Mouse (Mus musculus) megakaryocyte, adult 5-6 weeks (primary cell): ENCODE data around the gene Homer3. TPM values are rescaled to one million over a fixed set of nuclear protein-coding genes. Genes with fewer than 3 reads are reported as not detected.

ENCODE experiments used
- ATAC-seq: 2 replicates; pipeline ENCODE4 v1.8.0; 2016; ENCODE audit warnings: mild to moderate bottlenecking, inconsistent platforms; ENCODE audit not compliant: poor library complexity, severe bottlenecking
- total RNA-seq, 2 experiments: library from RNA; stranded (forward) in 1 of 2; stranded (reverse) in 1 of 2; fragments of 153-499, 151-499 nt in 1 of 2; fragments of 221-1000, 200-1000 nt in 1 of 2; gene quantifications; 2 replicates each; pipeline versions ENCODE4 v1.2.3 to v1.2.4; 2015 to 2017

The Homer3 gene
- total RNA-seq, 2 experiments from 2014 or later: 1.6 to 8.0 TPM

DNA sequence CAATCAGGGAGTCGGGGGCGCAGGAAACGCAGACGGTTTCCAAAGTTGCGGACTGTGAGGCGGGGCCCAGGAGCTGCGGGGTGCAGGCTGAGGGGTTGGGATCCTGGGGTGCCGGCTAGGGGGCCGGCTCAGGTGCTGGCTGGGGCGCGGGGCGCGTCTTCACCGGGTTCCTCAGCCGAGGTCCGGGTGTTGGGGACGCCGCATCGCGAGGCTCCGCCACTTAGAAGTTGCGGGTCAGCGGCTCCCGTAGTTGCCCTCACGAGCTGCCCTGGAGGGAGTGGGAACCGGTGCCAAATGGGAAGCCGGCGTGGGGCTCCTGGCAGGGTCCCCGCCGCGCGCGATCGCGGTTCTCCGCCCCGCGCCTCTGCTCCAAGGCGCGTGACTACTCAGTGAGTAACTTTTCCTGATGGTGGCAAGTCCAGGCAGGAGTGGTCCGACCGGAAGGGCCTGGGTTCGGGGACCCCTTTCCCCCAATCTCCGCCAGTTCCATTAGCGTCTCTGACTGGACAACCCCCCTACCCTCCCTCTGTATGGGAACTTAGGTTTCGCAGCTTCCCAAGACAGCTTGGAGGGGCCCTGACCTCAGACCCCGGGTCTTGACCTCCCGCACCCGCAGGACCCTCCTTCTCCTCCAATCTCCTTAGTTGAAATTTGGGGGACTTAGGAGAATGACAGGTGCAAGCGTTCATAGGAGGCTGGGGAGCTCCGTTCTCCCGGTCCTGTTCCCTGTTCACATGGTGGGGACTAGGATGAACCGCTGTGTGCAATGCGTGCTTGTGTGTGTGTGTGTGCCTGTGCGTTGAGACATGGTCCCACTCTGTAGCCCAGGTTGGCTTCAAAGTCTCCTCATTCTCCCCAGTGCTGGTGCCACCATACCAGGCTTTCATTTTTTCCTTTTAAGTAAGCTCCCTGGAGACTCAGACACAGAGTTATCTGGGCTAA is 780 bp downstream of the Homer3 start:
- ATAC-seq: peak; percentile 14; the same call in 1 of the 2 replicates

DNA sequence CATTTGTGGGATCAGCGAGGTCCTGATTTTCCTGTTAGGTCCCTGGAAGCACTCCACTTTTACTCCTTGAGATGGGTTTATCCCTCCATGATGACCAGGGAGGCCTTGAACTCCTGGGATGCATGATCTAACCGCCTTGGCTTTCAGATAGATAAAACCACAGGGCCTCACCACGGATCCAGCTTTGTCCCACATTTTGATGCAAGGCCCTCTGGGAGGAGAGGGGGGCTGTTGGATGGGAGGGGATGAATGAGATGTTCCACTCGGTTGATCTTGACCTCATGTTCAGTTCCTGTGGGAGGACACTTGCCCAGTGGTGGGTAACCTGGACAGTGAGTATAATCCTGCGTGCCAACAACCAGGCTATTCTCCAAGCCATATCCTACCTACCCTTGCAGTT is 1.8 kb downstream of the Homer3 start:
- no peak for ATAC-seq

DNA sequence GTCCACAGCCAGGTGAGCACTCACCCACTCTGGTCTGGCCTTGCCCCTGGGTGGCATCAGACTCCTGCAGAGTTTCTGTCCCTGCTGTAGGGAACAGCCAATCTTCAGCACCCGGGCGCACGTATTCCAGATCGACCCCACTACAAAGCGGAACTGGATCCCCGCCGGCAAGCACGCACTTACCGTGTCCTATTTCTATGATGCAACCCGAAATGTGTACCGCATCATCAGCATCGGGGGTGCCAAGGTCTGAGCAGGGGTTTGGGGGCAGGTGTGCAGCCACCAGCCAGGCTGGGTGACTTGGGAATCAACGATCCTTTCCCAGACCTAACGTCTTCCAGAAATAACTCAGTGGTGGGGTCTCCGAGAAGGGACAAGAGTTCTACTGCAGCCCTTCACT is 2.7 kb downstream of the Homer3 start:
- ATAC-seq: no peak

DNA sequence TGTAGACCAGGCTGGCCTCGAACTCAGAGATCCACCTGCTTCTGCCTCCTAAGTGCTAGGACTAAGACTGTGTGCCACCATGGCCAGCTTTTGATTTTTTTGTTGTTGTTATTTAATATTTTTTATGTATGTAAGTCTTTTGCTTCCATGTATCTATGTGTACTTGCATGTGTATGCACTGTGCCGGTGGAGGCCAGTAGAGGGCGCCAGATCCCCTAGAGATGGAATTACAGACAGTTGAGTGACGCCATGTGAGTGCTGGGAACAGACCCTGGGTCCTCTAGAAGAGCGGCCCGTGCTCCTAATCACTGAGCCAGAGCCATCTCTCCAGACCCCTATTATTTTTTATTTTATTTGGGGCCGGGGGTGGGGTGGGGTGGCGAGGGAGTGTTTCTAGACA is 4.1 kb downstream of the Homer3 start:
- no peak for ATAC-seq

DNA sequence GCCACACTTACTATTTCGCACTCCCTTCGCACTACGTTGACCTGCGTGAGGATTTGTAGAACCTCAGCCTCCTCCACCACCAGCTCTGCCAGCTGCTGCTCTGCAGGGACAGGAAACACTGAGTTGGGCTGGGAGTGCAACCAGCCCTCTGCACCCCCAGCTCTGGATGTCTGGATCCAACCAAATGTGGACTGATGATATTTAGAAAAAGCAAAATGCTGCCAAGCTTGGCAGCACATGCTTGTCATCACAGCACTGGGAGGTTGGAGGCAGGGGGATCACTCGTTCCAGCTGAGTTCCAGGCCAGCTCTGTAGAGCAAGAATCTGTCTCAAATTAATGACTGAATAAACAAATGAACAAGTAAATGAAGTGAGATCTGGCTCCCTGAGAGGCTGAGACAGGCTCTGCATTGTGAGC is 11.4 kb downstream of the Homer3 start:
- no peak for ATAC-seq

DNA sequence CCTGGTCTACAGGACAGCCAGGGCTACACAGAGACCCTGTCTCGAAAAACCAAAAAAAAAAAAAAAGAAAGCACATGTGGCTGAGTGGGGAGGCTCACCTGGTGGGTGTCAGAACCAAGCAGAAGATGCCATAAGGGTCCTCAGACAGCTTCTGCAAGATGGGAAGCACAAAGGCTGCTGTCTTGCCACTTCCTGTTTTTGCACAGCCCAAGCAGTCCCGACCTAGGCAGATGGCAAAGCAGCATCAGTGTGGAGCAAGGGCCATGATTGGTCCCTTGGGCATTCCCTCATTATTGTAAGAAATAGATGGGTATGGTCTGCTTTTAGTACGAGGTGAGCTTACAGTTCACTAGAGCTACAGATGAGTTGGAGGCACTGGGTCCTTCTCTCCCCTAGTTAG is 18.3 kb downstream of the Homer3 start:
- ATAC-seq: no peak

DNA sequence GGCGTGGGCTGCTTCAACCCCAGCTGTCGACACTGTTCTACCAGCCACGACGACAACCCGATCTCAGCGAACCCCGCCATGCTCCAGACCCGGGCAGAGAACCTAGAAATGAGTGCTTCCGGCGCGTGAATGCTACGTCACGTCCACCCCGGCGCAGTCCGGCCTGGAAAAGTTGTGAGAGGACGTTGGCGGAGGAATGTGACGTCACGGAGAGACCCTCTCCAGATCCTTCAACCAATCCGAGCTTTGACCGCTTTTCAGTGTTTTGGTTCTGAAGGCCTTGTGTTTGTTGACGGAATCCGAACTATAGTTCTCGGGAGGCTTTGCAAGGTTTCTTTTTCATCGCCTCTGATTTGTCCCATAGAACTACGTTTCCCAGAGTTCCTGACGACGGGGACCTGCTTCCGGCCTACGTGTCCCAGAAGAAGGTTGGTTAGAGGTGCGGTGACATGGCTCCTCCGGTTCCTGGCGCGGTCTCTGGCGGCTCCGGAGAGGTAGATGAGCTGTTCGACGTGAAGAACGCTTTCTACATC is 19.8 kb downstream of the Homer3 start, which contains the start of the genes Ddx49 and Cope:
TSS of gene Ddx49 (minus strand) at position 132 of the 533 bp plus-strand sequence.
TSS of gene Cope (plus strand) at position 161 of the 533 bp plus-strand sequence.
- ATAC-seq: peak; percentile 94

DNA sequence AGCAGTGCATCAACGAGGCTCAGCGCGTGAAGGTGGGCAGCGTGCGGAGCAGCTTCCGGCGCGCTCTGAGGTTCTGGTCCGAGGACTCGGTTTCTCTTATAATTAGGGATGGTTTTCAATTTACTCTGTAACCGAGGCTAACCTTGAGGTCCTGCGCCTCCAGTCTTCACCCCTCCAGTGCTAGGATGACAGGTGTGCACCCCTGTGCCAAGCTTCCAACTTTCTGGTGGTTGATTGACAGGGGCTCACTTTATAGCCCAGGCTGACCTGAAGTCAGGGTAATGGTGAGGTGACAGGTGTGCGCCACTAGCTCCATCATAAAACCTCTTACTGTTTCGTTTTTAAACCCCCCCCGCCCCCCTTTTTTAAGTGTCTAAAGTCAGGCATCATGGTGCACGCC is 20.3 kb downstream of the Homer3 start:
- ATAC-seq: 0 out of 2 replicates have a peak, but pooled peaks have one; percentile 8

DNA sequence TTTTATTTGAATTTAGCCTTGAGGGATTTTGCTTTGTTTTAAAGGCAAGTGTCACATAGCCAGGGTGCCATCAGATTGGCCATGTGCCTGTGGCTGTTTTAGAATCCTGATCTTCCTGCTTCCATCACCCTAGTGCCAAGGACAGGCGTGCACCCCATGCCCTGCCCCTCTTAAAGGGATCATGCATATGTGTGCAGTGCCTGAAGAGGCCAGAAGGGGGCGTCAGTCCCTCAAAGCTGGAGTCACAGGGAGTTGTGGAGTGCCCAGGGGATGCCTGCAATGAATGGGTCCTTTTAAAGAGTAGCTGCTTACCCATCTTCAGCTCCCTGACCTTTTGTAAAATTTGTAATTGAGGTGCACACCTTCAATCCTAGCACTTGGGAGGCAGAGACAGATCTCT is 26.7 kb downstream of the Homer3 start:
- no peak for ATAC-seq

DNA sequence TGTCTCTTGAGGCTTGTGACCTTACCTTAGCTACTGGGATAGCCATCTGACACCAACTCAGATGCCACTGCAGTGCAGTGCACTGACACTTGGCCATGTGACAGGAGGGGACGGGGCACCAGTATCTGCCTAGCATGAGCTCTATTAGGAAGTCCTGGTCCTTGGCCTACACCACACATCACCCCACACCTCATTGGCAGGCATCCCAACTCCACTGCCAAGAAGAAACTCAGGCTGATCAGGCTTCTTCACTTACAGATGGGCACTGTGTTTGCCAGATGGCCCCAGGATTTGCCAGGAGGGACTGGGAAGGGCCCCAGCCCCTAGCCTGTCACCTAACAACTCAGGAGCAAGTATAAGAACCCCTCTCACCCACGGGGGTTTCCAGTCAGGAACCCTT is 30.8 kb downstream of the Homer3 start:
- ATAC-seq: no peak

DNA sequence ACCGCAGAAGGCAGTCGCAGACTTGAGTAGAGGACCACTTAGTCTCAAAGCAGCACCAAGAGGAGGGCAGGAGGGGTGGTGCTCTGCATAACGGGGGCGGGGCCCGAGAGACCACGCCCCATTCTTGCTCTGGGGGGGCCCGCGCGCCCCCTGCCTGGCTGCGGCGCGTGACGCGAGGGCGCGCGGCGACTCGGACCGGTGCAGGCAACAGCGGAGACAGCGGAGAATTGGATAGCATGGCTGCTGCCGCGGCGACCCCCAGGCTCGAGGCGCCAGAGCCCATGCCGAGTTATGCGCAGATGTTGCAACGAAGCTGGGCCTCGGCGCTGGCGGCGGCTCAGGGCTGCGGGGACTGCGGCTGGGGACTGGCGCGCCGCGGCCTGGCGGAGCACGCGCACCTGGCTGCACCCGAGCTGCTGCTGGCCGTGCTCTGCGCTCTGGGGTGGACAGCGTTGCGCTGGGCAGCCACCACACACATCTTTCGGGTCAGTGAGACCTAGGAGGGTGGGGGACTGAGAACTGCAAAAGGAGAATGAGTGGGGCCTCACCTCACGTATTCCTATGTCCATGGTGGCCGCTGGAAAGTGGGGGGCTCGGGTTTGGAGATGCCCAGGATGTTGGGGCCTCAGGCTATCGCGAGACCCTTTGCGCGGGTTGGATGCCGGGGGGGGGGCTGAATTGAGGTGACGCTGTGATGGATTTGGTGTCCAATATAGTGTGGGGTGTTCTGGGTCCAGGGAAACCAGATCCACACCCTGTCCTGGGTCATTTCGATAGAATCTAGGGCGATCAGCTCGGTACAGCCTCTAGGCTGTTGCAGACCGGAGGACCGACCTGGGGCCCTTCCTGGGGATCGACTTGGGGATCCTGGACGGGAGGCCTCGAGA is 33.2 kb downstream of the Homer3 start, which contains the start of gene Cers1:
TSS of gene Cers1 (plus strand) at position 152 of the 887 bp plus-strand sequence.
- ATAC-seq: no peak

DNA sequence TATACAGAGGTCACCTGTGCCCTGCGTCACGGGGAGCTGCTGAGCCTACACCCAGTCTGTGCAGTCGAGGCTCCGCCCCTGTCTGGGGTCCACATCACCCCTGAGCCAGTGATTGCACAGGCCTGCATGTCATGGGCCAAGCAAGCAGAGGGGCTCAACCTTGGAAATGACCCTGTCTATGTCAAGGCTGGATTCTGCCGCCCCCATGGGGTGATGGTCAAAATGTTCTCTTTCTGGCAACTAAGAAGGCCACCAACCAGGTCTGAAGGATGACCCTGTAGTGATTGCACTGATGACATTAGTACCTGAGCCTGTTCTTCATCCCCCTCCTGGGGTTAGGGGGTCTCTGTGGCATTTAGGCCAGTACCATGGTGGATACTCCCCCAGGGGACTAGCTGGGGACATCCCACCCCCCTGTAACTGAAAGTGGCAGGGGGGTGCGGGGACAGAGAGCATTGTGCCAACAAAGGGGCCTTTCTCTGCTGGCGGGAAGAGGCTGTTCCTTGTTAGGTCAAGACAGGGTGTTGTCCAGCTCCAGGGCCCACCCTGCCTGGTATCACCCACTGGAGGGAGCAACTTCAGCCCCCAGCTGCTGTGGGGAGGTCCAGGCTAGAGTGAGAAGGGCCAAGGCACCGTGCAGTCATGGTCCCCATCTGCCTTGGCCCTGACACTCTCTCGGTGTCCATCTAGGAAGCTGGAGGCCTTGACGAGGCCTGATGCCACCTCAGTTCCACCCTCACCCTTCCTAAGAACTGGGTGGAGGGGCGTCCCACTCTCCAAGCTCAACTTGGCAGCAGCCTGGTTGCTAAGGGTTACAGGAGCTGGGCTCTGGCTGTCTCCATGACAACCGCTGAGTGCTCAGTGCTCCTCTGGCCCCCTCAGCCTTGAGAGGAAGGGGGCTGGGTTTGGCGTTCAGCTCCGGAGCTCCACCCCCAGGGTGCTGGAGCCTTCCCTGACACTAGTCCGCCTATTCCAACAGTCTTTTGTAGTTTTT is 34.2 kb downstream of the Homer3 start:
- ATAC-seq: no peak

DNA sequence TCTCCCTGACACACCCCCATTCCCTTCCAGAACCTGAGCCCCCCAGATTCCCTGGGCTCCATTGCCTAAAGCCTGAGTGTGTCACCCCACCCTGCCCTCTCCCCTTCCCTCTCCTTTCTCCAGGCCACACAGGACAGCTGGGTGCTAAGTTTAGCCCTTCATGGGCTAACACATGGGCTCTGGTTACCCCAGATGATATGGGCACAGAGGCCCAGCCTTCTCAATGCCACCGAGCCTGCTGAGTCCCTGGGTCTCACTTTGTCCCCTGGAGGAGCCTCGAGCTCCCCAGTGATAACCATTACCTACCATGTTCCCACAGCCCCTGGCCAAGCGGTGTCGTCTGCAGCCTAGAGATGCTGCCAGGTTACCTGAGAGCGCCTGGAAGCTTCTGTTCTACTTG is 35.2 kb downstream of the Homer3 start:
- ATAC-seq: no peak

DNA sequence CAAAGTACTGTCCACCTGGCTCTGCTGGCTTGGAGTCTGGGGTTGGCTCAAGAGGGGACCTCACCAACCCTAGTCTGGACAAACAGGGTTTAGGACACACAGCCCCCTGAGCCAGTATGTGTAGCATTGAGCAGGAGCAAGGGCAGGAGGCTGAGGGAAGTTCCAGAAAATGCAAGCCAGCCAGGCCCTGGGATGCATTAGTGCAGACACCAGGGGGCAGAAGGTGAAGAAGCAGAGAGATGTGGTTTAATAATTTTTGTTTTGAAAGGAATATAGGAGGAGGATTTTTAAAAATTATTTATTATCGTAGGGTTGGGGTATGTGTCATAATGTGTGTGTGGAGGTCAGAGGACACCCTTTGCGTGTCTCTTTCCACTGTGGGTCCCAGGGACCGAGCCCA is 41.1 kb downstream of the Homer3 start:
- no peak for ATAC-seq

DNA sequence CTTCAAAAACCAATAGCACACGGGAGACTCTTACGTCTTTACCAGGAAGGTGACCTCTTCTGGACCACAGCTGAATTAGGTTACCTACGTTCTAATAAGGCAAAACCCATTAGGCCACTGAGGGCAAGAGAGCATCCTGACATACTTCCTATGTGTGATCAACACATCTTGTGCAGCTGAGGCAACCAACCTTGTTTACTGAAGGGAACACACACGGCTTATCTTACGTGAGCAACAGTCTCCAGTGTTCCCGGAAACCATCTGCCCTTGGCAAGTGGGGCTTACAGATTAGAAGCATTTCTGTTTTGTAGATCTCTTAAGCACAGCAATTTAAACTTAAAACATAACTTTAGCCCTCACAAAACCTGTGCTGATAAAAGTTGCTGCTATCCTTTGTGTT is 44.9 kb downstream of the Homer3 start:
- no peak for ATAC-seq

DNA sequence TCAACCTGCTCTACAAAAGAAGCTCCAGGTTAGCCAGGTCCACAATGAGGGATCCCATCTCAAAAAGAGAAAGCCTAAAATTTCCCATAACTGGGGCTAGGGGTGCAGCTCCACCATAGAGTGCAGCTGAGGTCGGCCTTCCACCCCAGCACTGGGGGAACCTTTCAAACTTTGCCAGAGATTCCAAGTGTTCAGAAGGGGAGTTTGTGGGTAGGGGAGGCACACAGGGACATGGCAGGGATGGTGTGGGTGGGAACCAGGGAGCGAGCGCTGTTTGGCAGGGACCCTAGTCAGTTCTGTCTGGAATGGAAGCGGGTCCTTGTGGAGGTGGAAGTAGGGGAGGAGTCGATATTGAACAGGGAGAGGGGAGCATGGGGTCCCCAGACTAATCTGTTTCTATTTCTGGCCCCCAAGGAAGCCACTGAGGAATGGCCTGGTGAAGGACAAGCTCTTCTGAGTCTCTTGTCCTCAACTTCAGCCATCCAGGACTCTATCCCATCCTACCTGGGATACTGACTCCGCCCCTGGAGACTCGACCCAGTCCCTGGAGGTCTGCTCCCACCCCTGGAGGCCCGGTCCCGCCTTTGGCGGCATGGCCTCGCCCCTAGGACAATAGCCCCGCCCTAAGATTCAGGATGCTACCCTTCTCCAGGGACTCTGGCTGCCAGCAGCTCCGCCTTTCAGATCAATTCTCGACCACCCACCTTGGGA is 46.7 kb downstream of the Homer3 start, which contains the start of gene Gdf1:
TSS of gene Gdf1 (plus strand) at position 694 of the 711 bp plus-strand sequence.
- ATAC-seq: no peak

DNA sequence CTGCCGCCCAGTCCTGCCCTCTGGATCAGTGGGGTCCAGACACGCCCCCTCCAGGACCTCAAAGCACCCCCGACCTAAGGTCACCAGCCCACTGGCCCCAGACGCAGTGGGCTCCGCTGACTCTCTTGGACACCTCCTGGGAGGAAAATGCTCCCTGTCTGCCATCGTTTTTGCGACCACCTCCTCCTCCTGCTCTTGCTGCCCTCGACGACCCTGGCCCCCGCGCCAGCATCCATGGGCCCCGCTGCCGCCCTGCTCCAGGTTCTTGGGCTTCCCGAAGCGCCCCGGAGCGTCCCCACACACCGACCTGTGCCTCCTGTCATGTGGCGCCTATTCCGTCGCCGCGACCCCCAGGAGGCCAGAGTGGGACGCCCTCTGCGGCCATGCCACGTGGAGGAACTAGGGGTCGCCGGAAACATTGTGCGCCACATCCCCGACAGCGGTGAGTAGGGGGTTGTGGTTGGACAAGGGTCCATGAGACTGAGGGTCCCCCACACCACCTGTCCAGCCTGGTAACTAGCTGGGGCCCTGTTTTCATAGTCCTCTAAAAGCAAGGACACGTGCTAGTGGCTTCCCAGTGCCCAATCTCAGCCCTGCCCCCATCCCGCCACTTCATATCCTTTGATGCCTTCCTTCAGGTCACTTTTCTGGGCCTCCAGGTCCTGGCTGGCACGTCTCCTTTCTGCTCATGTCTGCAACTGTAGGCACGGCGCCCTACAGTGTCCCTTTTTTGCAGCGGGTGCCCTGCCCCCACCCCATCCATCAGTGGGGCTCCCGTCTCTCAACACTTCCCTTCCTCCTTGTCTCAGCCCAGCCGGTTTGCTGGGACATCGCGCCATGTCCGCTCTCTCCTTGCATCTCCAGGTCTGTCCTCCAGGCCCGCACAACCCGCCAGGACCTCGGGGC is 47.5 kb downstream of the Homer3 start:
- no peak for ATAC-seq
